34 mouse cellular contexts compared by ENCODE assay signal in the genomic region with DNA sequence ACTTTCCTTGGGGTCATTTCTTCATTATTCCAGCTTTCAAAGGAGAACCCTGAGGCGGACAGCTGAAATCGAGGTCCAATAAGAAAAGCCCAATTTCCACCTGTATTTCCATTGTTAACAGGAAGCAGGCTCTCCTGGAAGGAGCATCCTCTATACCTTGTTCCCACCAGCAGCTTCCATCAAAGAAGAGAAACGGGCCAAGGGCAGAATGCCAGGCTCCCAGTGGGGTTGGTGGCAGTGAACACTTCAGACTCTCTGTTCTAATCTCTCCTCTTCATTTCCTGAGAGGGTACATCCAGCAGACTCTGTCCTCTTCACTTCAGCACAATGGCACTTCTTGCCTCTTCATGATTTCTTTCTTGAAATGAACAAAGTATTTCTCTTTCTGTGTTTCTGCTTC.
"Had no signal": no experiment of that assay in that cellular context is flagged by ENCODE, and none has a peak within 500 bp of the region (broad histone marks: within the 10 kb centered on the region; RNA-seq: fewer than 3 reads in every experiment).

No protein-coding gene starts in this region.

- H3K36me3 ChIP-seq: heart, embryonic 12.5 days; heart, embryonic 13.5 days; heart, embryonic 15.5 days; hindbrain, embryonic 10.5 days; hindbrain, embryonic 12.5 days; hindbrain, embryonic 13.5 days; hindbrain, embryonic 15.5 days; intestine, embryonic 15.5 days; kidney, embryonic 15.5 days had no signal

- DNase-seq: heart, postnatal 10 days; heart, postnatal 14 days; heart, postnatal 36 days; heart, postnatal 4 days; kidney, adult 11 months; kidney, adult 18-20 months; kidney, adult 2 months; kidney, adult 8-10 months; kidney, adult 9 months; kidney, postnatal 10 days; kidney, postnatal 14 days; kidney, postnatal 25 days; kidney, postnatal 36 days; layer of hippocampus, adult 9-11 months; layer of hippocampus, postnatal 36 days had no signal

- H3K4me3 ChIP-seq: heart, embryonic 12.5 days; heart, embryonic 13.5 days; heart, embryonic 15.5 days; hindbrain, embryonic 10.5 days; hindbrain, embryonic 12.5 days; hindbrain, embryonic 13.5 days; hindbrain, embryonic 15.5 days; intestine, embryonic 15.5 days; kidney, embryonic 15.5 days; layer of hippocampus, adult 2 months; left cerebral cortex, adult 2 months had no signal

- H3K4me2 ChIP-seq: heart, embryonic 11.5 days; heart, embryonic 12.5 days; heart, embryonic 15.5 days; hindbrain, embryonic 12.5 days; hindbrain, embryonic 13.5 days; hindbrain, embryonic 14.5 days; hindbrain, embryonic 15.5 days; intestine, embryonic 15.5 days; kidney, embryonic 15.5 days had no signal

- H3K4me1 ChIP-seq: heart, embryonic 12.5 days had no signal

- H3K27ac ChIP-seq: heart, embryonic 13.5 days; heart, embryonic 15.5 days; hindbrain, embryonic 10.5 days; hindbrain, embryonic 12.5 days; hindbrain, embryonic 13.5 days; hindbrain, embryonic 14.5 days; hindbrain, embryonic 15.5 days; hindbrain, postnatal 0 days; intestine, embryonic 15.5 days; kidney, embryonic 15.5 days; kidney, postnatal 0 days; left cerebral cortex, adult 2 months had no signal

- H3K9ac ChIP-seq: heart, embryonic 12.5 days; heart, embryonic 13.5 days; heart, embryonic 15.5 days; hindbrain, embryonic 12.5 days; hindbrain, embryonic 13.5 days; hindbrain, embryonic 14.5 days; hindbrain, embryonic 15.5 days; intestine, embryonic 15.5 days; kidney, embryonic 15.5 days had no signal

- ATAC-seq: hindbrain, embryonic 16.5 days; hindbrain, postnatal 0 days; inflammation-experienced regulatory T-cells, adult 6 months; intestine, embryonic 15.5 days; intestine, embryonic 16.5 days; intestine, postnatal 0 days had no signal

- H3K9me3 ChIP-seq: heart, embryonic 12.5 days; heart, embryonic 13.5 days; heart, embryonic 15.5 days; hindbrain, embryonic 10.5 days; hindbrain, embryonic 12.5 days; hindbrain, embryonic 13.5 days; hindbrain, embryonic 15.5 days; intestine, embryonic 15.5 days; kidney, embryonic 15.5 days had no signal
